Mouse (Mus musculus): Measurements from ENCODE around the gene Col12a1. TPM values are rescaled to one million over a fixed set of nuclear protein-coding genes. Genes with fewer than 3 reads are reported as not detected.

Col12a1 gene
- total RNA-seq (2021), result 1 to 10 TPM; 8.8 to 8.9 TPM
- long read RNA-seq, experiment 1, partial matches to known transcripts, result 1 of 1 reads
- long read RNA-seq, experiment 1, other reads (novel, unspliced or antisense), result 0 of 1 reads
- long read RNA-seq, experiment 2, partial matches to known transcripts, result 1 of 4 reads
- long read RNA-seq, experiment 2, other reads (novel, unspliced or antisense), result 1 of 4 reads

DNA sequence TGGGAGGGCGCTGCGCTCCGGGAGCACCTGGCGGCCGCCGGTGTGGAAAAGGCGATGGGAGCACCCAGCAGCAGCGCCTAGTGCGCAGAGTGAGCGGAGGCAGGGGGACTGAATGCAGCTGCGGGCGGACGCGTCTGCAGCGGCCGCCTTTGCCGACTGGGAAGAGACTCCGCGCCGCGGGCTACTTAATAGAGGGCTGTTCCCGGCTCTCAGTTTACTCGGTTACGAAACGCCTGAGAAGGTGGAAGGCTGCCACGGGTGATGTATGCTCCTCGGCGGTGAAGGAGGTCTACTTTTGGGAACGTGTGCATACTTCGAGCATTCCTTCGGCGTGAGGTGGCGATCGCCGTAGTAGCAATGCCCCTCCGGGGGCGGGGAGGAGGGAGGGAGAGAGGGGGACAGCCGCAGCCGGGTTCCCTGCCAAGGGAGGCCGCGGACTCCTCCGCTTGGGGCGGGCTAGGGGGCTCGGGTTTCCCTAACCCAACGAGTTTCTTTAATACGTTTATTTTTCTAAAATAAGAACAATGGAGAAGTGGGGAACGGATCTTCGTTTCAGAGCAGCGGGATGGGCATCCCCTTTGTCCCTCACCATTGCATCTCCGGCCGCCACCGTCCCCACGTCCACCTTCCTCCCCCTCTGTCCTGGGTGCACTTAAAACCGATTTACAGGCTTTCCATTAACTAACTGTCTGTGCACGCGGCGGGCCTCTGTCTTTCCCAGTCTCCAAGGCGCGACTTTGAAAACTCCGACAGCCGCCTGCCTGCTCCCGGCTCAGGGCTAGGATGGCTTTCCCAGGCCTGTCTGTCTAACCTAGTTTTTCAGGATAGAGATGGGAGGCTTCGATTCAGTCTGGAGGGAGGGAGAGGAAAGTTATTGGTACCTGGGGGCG, at the start of gene Col12a1:
Gene Col12a1, minus strand, starts transcription at position 351 of the 890 bp plus-strand sequence.
- DNase-seq (ENCODE audit: low spot score in 2 of 2), result peak in 1 of 2 experiments; percentile 18

DNA sequence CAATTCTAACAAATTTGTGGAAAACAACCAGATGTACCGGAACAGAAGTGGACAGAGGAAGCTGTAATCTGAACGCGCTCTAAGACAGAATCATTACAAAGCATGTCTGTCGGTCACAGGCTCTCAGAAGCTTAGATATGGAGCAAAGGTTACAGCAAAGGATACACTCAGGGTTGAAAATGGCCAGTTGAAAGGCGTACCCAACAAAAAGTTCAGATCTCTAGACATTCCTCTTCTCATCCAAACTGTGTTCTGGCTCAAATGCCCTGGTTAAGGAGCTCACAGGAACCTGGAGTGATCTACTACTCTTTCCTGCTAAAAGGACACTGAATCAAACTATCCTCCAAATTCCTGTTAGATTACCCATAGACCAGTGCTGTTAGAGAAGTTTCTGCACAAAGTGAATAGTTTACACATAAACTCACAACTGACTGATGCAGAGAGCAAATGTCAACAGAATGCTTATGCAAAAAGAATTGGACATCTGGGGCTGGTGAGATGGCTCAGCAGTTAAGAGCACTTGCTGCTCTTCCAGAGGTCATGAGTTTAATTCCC, 48.4 kb upstream of the Col12a1 start:
- no peak for DNase-seq (ENCODE audit: low spot score in 2 of 2)

DNA sequence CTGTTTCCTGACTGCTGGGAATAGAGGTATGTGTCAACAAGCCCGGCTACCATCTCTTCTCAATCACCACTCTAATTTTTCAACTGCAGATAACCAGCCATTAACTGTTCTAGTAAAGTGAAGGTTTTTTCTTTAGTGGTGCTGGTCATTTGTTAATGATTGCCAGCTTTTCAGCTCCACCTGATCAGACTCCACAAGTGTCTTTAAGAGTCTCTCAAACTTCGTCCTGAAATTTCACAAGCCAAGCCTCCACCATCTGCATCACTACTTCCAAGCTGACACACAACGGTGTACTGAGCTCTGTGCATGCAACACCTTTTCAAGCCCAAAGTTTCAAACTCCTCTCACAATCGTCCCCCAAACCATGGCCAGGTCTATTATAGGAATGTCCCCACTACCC, 46.7 kb upstream of the Col12a1 start:
- no peak for DNase-seq (ENCODE audit: low spot score in 2 of 2)

DNA sequence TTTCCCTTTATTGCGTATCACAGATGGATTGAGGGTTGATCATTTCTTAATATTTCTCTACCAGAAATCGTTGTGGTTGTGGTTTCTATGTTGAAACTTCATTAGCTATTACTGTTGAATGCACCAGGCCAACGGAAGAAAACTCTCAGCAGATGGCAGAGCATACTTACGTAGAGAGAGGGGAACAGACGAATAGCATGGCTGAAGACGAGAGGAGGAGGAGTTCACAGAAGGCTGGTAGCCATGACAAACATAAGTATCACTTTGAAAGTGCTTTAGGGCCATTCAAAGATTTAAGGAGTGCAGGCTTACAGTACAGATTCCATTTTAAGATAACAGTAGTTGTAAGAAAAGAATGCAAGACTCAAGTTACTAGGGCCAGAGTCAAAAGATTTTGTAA, 43.9 kb upstream of the Col12a1 start:
- DNase-seq (ENCODE audit: low spot score in 2 of 2), result no peak

DNA sequence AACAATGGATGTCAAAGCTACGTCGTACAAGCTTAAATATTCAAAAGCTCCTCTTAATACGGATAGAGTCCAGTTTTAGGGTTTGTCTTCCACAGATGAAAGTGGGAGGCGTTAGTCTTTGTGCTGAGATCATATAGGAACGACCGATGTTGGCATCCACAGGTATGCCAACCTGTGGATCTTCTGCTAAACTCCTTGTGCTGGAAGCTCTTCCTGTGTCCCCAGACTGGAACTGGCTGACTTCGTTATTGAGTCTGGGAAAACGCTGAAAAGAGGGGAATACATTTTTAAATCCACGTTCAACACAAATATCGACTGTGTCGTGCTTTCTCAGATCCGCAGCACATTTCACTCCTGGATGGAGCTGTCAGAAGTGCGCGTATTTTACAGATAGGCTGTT, 41.4 kb upstream of the Col12a1 start:
- no peak for DNase-seq (ENCODE audit: low spot score in 2 of 2)

DNA sequence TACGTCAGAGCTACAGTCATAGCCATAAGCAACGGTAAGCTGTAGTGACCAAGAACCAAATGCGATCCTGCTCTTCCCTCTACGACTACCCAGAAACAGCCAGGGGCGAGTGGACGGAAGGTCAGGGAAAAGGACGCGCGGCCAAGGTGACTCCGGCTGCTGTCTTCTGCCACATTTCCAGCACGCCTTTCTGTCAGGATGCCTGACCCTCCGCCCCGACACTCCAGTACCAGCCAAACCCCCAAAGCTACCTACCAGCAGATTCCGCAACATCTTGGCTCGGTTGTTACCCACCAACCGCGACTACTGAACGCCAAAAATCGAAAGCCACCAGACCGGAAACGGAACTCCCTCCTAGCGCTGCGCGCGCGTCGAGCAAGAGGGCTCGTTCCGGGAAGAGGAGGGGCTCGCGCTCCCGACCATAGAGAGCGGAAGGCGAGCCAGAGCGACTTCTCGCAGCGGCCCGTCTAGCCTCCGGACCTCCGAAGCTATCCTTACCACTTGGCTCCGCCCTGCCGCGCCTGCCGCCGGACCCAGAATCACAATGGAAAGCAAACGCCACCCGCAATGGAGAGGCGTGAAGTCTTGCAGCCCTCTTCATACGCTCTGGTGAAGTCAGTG, 40.9 kb upstream of the Col12a1 start, which contains the start of gene Cox7a2:
Gene Cox7a2, minus strand, starts transcription at position 494 of the 621 bp plus-strand sequence.
- DNase-seq (ENCODE audit: low spot score in 2 of 2), result peak; percentile 88 to 95

DNA sequence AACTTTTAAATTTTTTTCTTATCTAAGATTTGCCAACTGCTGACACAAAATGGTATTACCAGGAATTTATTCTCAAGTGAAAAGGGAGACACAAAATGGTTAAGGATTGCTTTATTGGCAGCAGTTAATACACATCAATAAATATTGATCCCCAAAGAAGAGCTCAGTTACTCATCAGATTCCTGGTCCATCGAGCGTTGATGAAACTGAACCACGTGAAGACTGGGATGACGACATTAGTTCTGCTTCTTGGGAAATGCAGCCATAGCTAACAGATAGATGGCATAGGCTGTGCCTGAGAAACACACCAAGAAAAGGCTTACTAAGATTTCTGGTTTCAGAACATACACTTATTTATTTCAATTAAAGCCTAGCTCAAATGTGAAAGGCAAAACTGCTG, 36.7 kb upstream of the Col12a1 start:
- no peak for DNase-seq (ENCODE audit: low spot score in 2 of 2)

DNA sequence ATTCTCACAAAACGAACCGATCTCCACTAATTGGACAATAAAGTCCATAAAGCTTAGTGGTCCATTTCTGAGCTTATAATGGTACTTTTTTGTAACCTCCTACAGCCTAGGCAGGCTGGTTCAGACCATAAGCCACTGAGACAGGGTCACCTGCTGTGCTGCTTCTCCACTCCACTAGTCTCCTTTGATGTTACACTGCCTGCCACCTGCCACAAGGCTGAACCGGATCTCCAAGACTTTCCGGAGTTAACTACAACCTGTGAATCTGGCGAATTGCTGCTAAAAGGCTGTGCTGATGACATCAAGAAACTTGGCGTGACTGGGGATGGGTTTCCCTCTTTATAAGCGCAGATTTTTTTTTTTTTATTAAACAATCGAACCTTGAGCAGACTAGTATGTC, 33.2 kb upstream of the Col12a1 start:
- DNase-seq (ENCODE audit: low spot score in 2 of 2), result no peak

DNA sequence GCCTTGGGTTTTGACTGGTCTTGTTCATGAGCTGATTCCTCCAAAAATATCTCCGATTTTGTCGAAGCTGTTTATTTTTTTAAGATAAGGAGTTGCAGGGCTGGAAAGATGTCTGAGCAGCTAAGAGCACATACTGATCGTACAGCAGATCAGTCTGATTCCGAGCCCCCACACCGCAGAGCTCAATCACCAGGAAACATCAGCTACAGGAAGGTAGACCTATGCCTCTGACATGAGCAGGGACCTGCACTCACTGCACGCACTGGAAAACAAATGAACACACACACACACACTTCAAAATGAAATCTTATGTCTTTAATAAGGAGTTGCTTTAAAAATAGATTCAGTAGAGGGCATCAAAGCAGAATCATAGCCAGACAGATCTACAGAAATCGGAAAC, 32.1 kb upstream of the Col12a1 start:
- no peak for DNase-seq (ENCODE audit: low spot score in 2 of 2)

DNA sequence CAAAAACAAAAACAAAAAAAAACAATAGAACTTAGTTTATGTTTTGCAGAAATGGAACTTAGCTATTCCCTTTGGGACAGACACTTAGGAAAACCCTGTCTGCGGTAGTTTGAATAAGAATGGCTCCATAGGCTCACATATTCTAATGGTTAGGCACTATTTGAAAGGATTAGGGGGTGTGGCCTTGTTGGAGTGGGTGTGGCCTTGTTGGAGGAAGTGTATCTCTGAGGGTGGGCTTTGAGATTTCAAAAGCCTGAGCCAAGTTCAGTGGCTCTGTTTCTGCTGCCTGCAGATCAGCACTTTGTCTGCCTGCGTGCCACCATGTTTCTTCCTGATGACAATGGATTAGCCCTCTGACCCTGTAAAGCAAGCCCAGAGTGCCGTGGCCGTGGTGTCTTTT, 26.4 kb upstream of the Col12a1 start:
- DNase-seq (ENCODE audit: low spot score in 2 of 2), result no peak

DNA sequence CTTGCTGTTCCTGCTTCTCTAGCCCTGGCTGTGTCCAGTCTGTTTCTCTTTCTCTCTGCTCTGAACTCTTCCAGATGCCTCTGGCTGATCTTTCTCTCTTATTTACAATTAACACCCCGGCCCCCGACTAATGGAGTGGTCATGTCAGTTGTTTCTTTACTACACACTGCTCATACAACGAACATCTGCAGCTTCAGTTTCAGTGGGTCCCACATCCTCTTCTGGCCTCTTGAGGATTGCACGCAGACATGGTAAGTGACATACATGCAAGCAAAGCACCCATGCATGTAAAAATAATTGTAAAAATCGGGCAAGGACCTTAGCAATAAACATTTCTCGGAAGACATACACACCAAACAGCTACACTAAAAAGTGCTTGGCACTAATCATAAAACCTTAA, 17.0 kb upstream of the Col12a1 start:
- DNase-seq (ENCODE audit: low spot score in 2 of 2), result no peak

DNA sequence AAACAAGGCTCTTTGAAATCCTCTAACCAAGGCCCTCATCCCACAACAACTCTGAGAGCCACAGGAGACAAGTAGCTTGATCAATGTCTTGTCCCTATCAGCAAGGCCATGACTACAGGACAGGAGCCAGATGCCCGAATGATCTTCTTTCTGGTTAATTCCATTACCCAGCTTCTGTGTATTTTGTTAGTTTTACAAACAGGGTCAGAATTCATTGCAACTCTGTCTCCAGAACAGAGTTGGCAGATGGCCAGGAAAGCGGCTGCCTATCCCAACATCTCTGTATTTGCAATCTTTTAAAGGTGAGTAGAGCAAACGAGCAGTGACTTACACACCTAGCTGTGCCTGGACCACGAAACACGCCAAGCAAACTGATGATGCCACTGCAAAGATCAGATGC, 11.7 kb upstream of the Col12a1 start:
- no peak for DNase-seq (ENCODE audit: low spot score in 2 of 2)

DNA sequence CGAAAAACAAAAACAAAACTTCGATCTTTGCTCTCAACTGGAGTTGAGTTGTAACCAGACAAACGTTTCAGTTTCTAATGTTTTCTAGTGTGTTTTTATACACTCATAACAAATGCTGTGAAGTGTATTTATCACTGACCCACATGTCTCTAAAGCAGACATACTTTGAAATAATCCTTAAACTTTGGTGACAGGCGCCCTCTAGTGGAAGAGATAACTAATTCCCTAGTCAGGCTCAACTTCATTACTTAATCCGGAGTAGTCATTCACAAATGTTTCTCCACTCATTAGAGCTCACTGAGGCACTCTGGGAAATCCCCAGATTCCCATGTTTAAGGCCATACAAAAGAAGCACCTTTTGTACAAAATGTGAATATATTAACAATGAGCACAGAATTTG, 4.5 kb upstream of the Col12a1 start:
- DNase-seq (ENCODE audit: low spot score in 2 of 2), result peak in 1 of 2 experiments; percentile 69

DNA sequence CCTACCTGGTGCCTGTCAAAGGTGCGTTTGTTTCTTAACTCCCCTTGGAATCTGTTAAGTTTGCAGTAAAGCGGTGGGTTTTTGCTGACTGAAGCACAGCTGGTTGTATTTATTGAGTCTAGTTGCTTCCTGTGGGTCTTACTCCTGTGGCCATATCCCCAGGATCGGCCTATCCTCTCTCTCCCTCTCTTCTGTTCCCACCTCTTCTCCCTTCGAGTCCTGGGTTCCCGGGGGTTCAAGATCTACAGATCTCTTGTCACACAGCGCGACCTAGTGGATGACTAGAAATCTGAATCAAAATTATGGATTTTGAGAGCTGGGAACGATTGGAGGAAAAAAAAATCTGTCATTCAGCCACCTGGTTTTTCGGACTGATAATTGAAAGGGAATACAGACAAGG, 2.4 kb upstream of the Col12a1 start:
- DNase-seq (ENCODE audit: low spot score in 2 of 2), result peak; percentile 50 to 82

DNA sequence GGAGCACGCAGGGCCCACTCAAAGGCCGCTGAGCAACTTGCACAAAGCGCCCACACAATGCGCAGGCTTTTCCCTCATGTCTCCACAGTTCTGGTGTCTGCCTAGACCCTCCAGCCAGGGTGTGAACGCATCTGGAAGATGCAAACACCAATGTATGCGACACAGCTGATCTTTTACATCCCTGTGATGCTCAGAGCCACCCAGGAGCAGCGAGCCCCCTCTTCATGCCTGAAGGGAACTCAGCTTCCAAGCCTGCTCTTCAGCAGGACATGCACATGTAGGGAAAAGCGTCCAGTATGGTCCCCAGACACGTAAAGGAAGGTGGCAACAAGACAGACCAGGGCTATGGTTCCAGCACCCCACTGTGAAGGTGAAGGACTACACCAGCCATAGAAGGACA, 1.5 kb upstream of the Col12a1 start:
- no peak for DNase-seq (ENCODE audit: low spot score in 2 of 2)

DNA sequence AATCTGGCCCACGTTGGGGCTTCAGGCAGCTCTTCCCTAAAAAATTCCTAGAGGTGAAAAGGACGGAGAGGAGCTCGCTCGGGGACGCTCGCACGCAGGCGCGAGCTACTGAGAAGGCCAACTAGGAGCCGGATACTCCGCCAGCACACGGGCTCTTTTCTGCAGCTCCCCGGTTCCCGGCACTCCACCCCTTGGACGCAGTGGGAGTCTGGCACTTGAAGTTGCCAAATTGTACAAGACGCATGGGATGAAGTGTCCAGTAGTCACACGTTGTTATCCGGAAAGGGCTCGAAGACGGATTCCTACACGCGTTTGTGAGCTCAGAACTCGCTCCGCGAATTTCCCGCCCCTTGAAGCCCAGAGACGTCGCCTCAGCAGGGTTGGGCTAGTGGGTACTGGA, 820 bp upstream of the Col12a1 start:
- no peak for DNase-seq (ENCODE audit: low spot score in 2 of 2)

DNA sequence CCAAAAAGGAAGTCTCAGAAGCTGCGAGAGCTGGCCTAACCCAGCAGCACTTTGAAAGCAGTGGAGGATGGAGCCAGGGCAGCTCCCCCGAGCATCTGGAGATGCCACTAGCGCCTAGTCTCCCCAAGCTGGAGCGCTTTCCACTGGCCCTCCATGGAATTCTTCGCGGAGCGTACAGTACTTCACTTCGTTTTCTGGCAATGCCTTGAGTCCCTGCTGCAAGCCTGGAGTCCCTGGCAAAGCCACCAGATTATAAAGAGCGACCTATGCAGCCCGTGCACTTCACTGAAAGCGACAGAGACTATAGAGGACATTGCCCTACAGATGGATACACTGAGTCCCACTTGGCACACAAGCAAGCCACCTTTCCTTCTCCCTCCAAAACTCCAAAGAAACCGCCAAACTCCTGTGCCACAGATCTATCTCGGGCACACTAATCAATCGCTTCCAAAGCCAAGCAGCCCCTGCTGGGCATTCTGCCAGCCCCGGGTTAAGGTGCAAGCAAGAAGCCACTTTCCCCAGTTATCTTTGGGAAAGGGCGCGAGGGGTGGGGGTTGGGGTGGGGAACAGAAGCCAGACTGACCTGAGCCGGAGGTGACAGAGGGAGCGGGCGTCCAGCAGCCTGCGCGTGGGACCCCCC, 675 bp downstream of the Col12a1 start:
- peak in 1 of 2 experiments; percentile 10 for DNase-seq (ENCODE audit: low spot score in 2 of 2)

DNA sequence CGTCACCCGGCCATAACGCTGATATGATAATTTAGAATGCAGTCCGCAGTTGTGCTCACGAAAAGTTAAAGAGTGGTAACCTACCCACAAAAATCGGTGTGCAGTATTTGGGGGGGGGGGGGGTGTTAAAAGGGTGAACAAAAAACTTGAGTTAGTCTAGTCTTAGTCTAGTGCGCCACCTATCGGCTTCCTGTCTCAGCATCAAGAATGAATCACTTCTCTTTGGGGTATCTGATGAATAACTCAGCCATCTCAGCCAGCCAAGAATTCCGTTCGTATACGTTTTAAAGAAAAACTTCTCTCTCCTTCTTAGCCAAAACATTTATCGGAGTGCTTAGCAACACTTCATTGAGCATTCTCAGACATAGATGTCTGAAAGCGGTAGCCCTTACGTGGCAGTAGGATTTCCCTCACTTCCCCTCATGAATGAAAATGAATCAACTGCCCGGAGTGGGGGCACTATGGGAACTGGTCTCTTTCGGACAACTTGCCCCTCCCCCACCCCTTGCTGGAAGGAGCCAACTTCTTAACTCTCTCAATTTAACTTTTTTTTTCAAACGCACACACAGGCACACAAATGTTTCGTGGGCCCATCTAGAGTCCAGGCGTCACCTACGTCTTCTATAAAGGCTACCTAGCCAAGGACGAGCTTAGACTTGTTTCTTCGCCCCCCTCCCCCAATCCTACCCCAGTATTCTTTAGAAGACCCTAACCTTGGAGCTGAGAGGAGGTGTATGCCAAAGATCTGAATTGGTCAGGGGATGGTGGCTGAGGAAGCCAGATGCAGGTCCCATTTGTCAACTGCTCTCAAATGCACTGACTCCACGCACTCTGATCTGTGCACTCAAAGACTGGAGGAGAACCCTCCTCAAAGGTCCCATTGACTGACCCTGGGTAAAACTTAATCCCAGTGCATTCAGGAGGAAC, 1.5 kb downstream of the Col12a1 start:
- peak; percentile 66 to 85 for DNase-seq (ENCODE audit: low spot score in 2 of 2)

DNA sequence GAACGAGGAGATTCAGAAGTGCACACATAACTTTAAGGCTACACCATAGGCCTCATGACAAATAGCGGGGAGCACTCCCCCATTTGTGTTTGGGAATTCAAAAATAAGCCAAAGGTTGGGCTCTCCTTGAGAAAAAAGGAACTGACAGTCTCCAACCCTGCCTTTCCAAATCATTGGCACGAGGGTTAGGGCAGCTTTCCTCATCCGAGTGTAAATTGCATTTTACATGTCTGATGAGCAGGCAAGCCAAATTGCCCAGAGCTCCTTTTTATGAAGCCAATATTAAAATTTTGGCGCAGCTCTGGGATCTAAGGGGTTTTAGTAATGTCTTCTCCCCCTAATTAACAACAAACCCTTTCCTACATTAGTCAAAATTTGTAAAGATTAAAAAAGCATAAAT, 2.1 kb downstream of the Col12a1 start:
- peak in 1 of 2 experiments; percentile 14 for DNase-seq (ENCODE audit: low spot score in 2 of 2)

DNA sequence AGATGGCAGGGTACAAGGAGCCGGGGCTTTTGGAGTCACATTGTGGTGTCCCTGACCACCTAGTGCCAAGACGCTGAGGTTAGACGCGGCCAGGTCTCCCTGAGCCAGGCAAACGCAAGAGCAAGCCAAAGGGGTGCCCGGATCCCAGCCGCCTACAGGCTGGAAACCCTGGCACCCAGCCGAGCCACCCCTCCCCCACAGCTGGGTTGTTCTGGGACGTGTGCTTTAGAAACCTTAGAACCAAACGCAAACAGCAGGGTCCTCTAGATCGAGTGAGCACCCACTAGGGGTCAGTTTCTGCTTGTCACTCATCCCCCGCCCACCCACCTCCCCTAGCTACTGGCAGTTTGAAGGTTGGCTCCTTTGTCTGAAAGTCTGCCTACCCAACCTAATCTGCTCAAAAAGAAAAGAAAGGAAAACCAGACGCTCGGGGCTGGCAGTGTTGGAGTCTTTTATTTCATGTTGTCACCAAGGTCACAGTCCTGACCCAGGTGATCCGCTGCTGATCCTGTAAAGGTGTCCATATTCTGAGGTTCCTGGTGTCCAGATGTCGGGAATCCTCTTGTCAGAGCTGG, 4.1 kb downstream of the Col12a1 start:
- DNase-seq (ENCODE audit: low spot score in 2 of 2), result peak in 1 of 2 experiments; percentile 39

All from layer of hippocampus, postnatal 14 days (tissue).